Mouse (Mus musculus): ENCODE results near the gene Sema6b.
"Not testable (repeated sequence)": the region's sequence is repeated elsewhere in the genome, so short reads cannot be mapped to it uniquely, and the experiment has no call there.

The Sema6b gene

GRCm38 (mm10) chr17:56092312-56092711 lies 47.8 kb downstream of the Sema6b start:
- DNase-seq (ENCODE audit: low spot score): no peak

GRCm38 (mm10) chr17:56080781-56081585 lies 59.2 kb downstream of the Sema6b start:
- no peak for DNase-seq (ENCODE audit: low spot score)

DNA sequence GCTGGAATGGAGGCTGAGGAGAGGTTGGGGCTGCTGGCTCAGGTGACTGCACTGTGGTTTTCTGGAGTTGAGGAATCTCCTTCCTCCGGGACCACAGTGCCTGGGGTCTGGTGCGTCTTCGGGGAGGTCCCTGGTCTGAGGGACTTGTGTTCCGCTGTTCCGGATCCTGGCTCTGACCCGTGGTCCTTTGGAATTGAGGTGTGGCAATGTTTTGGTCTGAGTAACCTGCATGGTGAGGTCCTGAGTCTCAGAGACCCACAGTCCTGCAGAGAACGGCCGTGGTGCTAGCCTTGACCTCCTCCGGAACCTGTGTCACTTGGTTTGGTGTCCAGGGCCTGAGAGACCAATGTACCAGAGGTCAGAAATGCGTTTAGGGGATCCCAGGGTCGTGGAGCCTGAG lies 60.2 kb downstream of the Sema6b start:
- DNase-seq (ENCODE audit: low spot score): no peak

DNA sequence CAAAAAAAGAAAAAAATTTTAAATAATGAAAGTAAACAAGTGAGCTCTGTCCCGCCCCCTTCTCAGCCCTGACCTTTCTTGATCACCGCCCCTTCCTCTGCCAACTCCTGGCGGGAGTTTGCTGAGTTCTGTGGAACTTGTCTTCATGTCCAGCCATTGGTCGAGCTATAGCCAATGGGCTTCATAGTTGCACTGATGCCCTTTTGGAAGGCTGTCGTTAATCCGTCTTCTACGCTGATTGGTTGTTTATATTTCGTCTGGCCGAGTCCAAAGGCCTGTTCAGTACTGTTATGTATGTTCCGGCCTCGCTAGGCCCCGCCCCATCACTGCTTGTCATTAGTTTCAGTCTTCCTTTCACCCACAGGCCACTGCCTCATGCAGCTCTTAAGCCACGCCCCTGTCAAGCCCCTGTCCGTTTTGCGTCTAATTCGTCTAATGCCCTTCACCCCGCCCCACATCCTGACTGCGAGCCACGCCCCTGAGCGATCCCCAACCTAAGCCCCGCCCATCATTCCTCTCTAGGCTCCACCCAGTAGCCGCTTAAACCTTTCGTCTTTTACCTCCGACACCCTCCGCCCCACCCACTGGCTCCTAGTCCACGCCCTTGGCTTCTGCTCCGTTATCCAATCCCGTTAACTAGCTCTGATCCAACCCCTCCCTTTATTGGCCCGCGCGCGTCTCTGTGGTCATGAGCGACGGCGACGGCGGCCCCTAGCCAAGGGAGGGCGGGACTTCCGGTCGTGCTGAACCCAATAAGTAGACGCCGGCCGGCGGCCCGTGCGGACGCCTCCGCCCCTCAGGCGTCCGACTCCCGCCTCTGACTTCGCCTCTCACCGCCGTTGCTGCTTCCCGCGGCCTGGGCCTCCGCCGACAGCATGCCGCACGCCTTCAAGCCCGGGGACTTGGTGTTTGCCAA lies 61.0 kb downstream of the Sema6b start, which contains the start of gene Hdgfl2:
TSS of gene Hdgfl2 (plus strand) at position 755 of the 916 bp plus-strand sequence.
- DNase-seq (ENCODE audit: low spot score): peak; percentile 95

- not testable (repeated sequence) for DNase-seq (ENCODE audit: low spot score)
Observed at GRCm38 (mm10) chr17:56078361-56078760, 61.8 kb downstream of the Sema6b start.

DNA sequence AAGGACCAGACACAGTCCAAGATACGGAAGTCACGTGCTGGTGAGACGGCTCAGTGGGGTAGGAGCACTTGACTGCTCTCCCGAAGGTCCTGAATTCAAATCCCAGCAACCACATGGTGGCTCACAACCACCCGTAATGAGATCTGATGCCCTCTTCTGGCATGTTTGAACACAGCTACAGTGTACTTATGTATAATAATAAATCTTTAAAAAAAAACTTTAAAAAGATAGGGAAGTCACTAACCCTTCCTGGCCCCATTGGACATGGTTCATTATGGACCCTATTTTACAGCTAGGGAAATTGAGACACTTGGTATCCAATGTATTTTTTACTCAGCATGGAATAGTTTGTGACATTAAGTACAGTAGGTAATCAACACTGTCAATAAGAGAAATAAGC lies 62.6 kb downstream of the Sema6b start:
- DNase-seq (ENCODE audit: low spot score): no peak

GRCm38 (mm10) chr17:56074827-56075208 lies 65.3 kb downstream of the Sema6b start, which contains the start of gene Ubxn6:
TSS of gene Ubxn6 (minus strand) at chr17:56075028.
- DNase-seq (ENCODE audit: low spot score): peak; percentile 95

DNA sequence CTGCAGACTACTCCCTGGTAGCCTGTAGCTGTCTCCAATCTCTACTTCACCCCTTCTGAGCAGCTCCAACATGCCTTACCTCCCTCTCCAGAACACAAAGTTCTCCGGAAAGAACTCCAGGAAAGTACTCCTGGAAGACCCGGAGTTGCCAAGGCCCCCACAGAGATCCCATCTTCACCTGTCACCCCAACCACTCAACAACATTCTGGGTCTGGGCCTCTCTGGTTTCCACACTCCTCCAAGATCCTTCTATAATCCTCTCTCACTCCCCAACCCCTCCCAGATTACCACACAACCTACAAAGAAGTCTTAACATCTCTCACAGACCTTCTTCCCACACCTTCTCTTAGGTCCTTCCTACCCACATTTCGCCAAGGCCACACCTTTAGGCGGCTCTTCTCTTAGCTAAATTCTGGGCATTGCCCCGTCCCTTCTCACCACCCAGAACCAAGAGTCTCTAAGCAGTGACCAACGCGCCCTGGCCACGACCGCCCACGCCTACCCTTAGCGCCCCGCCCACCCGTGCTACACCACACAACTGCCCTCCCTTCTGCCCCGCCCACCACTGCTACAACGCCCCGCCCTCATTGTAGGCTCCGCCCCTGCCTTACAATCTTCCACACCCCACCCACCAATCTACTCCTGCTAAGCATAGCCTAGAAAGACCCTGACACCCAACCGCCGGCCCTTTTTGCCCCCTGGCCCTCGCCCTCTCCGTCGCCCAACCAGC lies 65.9 kb downstream of the Sema6b start:
- peak; percentile 50 for DNase-seq (ENCODE audit: low spot score)
